Mouse (Mus musculus) heart, postnatal 14 days (tissue): ENCODE results near the gene Fmo2. TPM values are rescaled to one million over a fixed set of nuclear protein-coding genes. Genes with fewer than 3 reads are reported as not detected.
A peak's percentile ranks its signal among the peaks of the same experiment; 100 is the strongest.

Source experiments
- DNase-seq, 2 experiments: peaks; one replicate each; pipeline ENCODE4 v3.0.0; 2021 to 2022
- intact Hi-C: fragments of 180-260 bp; cut with DNase I; formaldehyde crosslinking; loops from one replicate; pipeline ENCODE4 v1.15.1; 2025
- total RNA-seq, 2 experiments: library from RNA; stranded (reverse); gene quantifications; 2 replicates each; pipeline ENCODE4 v1.2.3; 2021

Fmo2 gene
- total RNA-seq, 2 experiments from 2014 or later, result 8.7 to 22.0 TPM

DNA sequence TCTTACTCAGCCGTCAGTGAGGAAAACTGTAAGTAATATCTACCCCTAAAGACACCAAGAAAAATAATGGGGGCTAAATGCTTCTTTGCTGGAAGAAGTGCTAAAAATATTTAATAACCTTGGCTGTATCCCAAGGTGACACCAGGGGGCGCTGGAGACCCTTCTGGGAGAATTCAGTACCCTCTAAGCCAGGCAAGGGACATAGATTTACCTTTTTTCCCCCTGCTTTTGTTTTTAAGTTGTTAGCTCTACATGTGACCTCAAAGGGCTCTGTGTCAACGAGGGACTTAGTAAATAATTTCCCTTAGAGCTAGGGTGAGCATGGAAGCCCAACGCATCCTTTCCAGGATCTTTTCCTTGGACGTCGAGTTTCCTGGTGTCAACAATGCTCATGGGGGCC, 2.6 kb downstream of the Fmo2 start:
- peak; percentile 78 to 84 for DNase-seq

DNA sequence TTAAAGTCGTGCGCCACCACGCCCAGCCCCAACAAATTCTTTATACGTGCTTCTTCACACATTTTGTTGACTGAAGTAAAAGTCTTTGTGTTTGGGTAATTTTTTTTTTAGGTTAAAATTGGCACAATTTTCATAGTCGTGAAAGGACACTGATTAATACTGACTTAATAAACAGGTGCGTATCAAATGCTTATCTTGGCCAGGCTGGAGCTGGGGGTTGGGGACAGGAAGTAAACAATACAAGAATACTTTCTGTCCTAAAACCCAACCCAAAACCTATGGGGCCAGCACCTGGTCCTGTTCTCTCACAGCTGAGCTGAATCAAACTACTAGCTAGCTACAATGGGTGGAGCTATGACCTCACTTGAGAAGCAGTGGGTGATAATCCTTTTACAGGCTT, 5.5 kb downstream of the Fmo2 start:
- intact Hi-C loops, result no loop called here
- DNase-seq, result no peak

More for the DNA sequence above, 2.6 kb downstream of the Fmo2 start:
- intact Hi-C loops, result loop anchor here (2.0 kb wide), 2 partner anchors 161 to 175 kb away; no protein-coding TSS in a partner anchor

DNA sequence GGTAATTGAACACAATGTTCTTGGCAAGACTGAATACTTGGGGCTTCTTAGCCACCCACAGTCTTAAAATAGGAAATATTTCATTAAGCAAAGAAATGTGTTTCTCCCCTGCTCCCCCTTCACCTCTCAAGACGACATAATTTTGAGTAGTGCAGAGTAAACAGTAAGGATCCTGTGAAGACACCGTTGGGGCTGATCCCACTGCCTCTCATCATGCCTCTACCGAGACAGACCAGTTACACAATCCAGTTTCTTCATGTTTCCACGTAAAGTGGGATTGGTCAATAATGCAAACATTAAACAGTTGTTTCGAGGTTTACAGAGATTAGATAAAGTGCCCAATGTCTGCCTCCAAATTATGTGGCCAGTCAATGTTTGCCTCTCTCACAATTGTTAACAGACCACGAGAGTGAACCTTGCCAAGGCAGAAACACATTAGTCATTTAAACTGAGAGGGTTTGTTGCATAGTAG, 6.5 kb downstream of the Fmo2 start:
- intact Hi-C loops, result no loop called here
- DNase-seq, result no peak

DNA sequence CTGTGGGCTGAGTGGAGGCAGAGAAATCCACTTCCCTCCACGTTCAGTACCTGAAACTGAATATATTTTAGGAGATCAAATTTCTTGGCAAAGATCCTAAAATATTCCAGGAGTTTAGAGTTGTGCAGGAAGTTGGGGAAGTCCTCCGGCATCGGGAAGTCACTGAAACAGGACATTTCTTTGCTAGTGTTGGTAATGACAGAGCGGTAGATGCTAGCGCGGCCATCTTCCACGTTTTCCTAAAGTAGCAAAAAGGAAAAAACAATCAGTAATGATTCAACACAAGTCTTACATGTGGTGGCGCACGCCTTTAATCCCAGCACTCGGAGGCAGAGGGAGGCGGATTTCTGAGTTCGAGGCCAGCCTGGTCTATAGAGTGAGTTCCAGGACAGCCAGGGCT, 9.9 kb downstream of the Fmo2 start:
- intact Hi-C loops, result no loop called here
- no peak for DNase-seq

DNA sequence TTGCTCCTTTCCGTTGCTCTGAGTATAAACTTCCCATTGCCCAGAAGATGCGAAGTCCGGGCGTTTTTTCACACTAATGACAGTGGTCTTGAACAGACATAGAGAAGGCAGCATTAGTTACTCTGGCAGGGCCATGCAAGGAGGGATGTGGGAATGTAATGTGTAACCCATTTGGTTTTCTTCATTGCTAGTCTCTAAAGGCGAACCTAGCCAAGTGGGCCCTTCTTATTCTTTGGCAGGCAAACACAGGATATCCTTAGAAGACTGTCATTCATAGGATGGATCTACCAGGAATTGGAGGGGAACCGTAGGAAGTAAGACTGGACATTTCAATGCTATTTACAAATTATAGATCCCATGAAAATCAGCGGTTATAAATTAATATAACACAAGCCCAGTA, 10.9 kb downstream of the Fmo2 start:
- no peak for DNase-seq
- intact Hi-C loops, result no loop called here

DNA sequence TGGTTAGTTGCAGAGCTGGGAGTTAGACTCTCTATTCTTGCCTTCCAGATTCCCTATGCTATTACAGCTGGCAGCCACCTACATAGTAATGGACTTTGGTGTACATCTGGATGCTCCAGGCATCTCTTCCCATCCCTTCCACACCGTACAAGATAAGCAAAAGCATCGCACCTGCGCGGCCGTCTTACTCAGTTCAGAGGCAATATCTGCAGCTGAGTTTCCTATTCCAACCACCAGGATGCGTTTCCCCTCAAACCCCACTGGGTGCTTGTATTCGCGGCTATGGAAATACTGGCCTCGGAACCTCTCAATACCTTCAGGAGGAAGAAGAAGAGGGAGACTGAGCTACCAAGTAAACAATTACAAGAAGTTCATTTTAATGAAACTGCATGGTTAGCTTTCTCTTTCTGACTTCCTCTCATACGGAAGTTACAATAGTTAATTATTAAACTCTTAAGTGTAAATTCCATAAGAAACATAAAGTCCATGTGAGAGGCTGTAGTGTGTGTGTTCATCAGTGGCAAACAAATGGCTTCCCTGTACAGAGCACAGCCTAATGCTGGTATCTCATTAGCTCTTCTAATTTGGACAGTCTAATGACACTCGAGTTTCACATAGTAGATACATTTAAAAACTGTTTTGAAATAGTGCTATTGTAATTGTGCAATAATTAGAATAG, 12.2 kb downstream of the Fmo2 start:
- intact Hi-C loops, result no loop called here
- no peak for DNase-seq

DNA sequence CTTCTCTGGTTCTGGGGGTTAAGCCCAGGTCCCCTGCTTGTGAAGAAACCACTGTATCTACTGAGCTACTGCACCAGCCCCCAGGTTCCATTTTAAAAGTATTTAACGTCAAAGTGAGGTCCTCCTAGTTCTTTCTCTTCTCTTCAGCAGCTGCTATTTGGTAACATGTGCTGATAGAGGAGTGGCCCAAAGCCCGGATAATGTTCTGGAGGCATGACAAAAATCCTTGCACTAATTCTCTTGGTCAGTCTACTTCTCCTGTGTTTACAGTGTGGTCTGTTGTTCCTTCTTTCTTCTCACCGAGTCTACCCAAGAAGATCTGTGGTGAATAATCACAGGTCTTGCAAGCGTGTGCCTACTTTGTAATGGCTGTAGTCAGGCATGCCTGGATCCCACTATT, 15.8 kb downstream of the Fmo2 start:
- intact Hi-C loops, result loop anchor here (5.0 kb wide), 1 partner anchor 65 kb away; no protein-coding TSS in a partner anchor
- peak in 1 of 2 experiments; percentile 34 for DNase-seq

DNA sequence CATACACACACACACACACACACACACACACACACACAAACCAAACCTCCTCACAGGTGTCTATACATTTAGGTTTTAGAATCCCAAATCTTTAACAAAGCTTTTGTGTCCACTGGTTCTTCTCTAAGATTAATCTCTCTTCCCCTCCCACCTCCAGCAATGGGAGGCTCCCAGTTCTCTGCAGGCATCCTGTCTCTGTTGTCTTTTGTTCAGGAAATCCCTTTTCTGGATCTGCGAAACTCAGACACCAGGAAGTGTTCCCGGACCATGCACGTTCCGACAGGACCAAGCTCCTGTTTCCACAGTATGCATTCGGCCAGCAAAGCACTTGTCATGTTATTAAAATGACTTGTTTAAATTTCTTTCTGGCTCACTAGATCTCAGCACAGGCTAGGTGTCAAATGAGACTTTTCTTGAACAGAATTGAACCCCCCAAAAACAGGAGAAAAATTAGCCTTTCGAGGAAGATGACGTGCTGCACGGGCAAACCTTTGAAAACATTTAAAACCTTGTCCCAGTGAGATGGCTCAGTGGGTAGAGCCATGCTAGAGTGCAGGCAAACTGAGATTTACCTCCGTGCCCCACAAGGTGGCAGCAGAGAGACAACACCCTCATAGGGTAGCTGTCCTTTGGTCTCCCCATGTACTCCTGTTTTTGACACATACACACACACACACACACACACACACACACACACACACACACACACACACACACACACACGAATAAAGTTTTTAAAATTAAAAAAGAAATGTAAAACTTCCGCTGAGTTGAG, 18.7 kb downstream of the Fmo2 start:
- intact Hi-C loops, result loop anchor here (5.0 kb wide), 1 partner anchor 62 kb away; no protein-coding TSS in a partner anchor
- peak; percentile 63 to 73 for DNase-seq

DNA sequence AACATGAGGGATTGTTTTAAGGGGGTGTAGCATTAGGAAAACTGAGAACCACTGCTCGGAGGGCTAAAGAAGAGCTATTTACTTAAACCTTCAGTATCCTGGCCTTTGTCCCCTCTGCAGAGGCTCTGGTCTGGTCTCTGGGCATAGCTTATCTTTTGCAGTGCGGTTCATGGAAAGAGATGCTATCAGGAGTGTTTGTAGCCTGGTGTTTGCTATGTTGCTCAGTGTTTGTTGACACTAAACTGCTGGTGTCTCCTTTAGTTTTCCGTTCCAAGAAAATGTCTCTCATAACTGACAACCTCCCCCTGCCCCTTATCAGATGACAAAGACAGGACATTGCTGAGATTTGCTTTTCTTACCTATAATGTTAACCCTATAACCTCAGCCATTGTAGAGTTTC, 23.4 kb downstream of the Fmo2 start:
- DNase-seq, result no peak
- intact Hi-C loops, result no loop called here

DNA sequence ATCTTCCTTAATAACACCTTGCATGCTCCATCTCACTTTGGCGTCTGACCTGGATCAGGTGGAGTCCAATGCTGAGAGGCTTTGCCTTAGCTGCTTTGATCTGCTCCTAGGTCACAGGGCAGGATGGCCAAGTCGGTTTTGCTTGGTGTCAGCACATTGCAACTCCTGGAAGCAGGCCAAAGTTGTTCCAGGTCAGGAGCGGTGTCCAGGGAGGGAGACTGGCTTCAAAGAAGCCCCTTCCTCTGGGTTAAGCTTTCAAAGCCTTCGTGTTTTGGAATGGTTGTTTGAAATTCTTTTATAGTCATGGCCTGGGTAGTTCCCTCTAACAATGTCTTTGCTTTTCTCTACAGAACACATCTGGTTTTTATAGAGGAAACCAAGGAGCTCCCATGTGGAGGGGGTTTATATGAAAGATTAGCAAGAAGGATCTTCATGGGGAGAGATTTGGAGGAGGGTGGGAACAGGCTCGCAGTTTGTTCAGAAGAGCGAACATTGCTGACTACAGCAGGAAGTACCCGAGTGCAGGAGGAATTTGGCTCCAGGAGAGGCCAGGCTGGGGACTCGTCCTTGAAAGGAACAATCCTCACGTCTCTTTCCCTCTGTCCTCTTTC, 26.7 kb downstream of the Fmo2 start:
- intact Hi-C loops, result no loop called here
- DNase-seq, result peak; percentile 14 to 16

DNA sequence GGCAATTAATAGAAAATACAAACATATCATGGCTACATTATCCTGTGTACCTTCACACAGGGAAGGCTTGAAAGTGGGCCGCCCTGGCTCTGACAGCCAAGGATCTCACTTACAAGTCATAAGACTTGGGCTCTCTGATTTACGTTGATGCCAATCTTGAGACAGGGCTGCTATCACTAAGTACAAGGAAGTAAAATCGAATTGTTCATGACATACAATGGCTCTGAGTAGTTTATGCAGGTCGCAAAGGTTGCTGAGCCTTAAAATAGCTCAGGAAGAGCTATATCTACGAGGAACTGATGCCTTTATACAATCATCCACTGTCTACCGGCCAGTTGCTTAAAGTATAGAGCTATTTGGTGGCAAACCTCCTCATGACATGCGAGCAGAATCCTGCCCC, 27.5 kb downstream of the Fmo2 start:
- no peak for DNase-seq
- intact Hi-C loops, result no loop called here

DNA sequence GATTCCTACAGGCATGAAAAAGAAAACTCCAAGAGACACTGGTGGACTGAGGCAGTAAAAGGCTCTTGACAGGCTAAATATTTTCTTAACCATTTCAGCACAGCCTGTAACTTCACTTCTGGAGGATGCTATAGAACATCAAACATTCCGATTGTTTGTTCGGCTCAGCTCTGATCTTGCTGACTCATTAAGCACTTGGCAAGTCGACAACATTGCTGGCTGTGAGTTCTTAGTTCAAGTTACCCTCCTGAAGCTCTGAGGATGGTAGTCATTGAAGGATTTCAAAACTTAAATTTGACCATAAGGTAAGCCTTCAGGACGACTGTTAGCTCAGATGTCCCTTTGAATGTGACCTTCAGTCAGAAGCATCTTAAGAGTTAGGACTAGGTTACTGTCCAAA, 31.1 kb downstream of the Fmo2 start:
- intact Hi-C loops, result no loop called here

DNA sequence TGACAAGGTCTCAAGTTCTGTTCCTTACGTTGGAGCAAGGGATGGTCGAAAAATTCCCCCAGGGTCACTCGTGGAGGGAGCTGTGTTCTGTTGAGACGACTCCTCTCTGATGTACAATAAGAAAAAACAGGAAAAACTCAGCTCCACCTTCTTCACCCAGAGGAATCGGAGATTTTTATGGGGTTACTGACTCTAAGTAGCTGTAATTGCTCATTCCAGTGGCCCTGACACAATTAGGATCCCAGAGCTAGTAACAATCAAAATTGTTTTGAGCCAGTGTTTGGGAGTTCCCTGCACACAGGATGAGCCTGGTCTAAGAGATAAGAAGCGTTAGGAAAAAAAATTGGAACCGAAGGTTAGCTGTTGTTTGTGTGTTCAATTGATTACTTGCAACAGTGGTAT, 32.2 kb downstream of the Fmo2 start, which contains the start of gene Fmo1:
Fmo1 (minus strand) TSS at position 331 of the 402 bp plus-strand sequence.
- intact Hi-C loops, result no loop called here

More for the DNA sequence above, 31.1 kb downstream of the Fmo2 start:
- no peak for DNase-seq

DNA sequence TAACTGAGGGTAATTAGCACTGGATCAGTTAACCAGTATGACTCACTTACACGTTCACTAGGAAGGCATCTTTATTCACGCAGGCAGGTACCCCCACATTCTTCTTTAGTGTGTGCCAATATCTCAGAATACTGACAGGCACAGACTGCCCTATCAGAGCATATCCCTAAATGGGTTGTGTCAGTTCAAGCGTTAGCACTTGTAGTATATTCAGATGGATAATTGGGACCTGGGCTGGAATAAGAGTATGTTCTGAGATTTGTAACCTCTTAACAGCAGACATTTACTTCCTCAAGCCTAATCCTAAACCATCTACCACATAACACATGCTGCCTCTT, 33.1 kb downstream of the Fmo2 start:
- intact Hi-C loops, result no loop called here
- DNase-seq, result no peak

More for the DNA sequence above, 32.2 kb downstream of the Fmo2 start, which contains the start of gene Fmo1:
- DNase-seq, result peak in 1 of 2 experiments; percentile 12

DNA sequence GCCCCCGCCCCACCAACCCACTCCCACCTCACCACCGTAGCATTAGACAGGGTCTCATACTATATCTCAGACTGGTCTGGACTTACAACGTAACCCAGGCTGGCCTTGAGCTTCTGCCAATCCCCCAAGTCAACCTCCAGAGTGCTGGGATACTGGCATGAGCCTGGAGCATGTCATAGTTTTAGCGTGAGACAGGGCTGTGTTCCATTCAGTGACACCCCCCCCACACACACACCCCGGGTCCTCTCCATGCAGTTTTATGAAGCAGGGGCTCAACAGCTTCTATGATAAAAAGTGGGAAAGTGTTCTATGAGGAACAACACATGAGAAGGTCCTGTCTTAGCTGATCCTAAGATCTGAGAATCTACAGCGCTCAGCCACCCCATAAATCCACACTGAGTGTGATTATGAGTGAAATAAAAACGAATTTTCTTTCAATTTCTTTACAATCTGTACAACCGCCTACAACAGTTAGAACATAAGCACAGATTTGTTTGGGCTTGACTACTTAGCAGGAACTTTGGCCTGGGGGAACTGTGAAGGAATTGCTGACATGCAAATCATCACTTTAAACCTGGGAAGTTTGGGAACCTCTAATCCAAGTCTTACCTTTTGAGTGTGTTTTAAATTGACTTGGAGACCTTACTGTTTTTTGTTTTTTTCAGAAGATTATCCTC, 33.6 kb downstream of the Fmo2 start:
- intact Hi-C loops, result no loop called here
- DNase-seq, result no peak

DNA sequence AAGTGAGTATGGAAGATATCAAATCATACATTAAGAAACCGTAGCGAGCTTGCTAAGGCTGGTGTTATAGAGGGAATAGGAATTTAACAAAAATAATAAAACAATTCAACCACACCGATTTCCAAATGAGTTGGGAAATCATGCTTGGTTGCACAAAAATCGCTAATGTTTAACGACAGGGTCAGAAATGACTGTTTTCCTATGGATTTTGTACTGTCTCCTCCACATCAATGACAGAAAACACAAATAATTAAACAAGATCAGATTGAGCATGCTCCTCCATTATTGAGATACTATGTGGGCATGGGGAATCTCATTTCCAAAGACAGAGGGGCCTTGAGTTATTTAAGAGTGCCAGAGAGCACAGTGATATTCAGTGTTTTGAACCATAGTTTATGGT, 34.2 kb downstream of the Fmo2 start:
- DNase-seq, result no peak
- intact Hi-C loops, result no loop called here

DNA sequence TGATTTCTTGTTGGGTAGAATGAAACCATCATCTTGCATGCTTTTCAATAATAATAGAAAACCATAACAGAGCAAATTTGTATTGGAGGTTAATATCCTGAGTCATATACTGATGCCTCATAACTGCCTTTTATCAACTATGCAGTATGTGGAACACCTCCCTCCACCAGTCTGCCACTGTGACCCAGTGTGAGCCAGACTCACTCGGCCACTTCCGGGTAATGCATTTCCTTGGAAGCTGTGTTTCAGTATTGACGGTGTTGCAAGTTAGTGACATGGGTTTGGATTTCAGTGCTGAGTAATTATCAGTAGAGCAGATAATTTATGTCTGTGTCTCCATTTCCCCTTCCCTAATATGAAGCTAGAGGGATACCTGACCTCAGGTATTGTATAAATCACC, 34.9 kb downstream of the Fmo2 start:
- no peak for DNase-seq
- intact Hi-C loops, result no loop called here

DNA sequence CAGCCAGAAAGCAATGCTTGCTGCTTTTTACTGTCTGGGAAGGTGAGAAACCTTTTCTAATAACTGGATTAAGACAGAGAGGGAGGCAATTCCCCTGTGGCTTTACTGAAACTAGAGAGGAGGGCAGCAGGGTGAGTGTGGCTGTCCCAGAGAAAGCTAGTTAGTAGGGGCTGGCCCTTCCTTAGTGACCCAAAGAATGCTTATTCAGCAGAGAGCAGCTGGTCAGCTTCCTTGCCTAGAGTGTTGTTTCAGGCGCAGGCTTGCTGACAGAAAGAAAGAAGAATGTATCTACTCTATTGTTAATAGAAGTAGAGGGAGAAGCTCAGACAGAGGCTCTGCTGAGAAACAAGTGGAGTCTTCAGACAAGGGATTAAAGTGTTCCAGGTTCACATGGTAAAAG, 36.2 kb downstream of the Fmo2 start:
- intact Hi-C loops, result no loop called here
- no peak for DNase-seq

DNA sequence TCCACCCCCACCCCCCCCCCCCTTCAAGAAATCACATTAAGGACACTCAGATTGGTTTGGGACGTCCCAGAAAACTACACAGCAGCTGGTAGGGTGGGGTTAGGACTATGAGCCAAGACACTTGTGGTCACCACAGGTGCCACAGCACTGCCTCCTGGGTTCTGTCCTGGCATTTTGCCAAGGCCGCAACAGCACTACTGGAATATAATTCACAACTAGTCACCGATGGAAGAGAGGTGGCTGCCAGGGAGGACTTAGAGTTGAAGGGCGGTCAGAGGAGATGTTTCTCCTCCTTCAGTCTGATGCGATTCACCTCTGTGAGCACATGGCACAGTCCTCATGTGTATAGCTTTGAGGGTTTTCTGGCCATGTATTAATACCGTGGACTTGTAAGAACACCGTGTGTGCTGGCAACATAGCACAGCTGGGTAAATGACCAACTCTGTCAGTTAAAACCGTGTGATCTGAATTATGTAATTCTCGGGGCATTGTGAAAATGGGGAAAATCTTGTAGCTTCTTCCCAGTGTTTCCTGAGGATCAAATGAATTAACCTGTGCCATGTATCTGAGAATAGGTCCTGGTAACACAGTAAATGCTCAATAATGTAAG, 38.4 kb downstream of the Fmo2 start:
- peak; percentile 9 for DNase-seq
- intact Hi-C loops, result no loop called here

DNA sequence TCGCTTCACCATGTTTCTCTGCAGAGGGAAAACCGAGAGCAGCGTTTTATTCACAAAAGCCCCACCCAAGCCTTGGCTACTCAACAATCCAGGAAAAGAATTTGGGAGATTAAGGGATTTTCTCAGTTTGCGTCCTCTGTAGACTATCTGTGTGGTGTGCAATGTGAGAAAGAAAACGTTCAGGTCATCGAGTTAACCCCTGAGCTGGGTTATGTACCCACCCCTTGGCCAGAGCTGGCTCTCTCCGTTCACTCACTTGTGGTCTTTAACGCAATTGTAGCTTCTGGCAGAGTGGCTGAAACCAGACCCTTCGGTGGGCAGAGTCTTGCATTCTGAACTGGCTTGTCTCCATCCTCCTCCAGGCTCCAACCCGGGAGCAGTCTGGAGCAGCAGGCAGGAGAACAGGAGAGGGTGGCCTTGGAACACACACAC, 39.0 kb downstream of the Fmo2 start:
- peak; percentile 11 to 17 for DNase-seq
- intact Hi-C loops, result no loop called here
